Mouse (Mus musculus) forebrain, postnatal 0 days (tissue): Measurements from ENCODE around the gene Arntl2. TPM values are rescaled to one million over a fixed set of nuclear protein-coding genes. Genes with fewer than 3 reads are reported as not detected.
"Not testable (repeated sequence)": the region's sequence is repeated elsewhere in the genome, so short reads cannot be mapped to it uniquely, and the experiment has no call there.

ENCODE experiments used
- ATAC-seq: fragments of 200-750 bp; cut with Nextera tagmentation; 2 replicates; pipeline ENCODE4 v1.8.0; 2017; ENCODE audit warnings: mild to moderate bottlenecking, moderate library complexity
- DNase-seq: peaks from one replicate; pipeline ENCODE4 v3.0.0-alpha.2; 2015
- H3K27ac ChIP-seq: fragments of 300-500 bp; sonication (generic); 2 replicates; pipeline ENCODE4 v1.5.1; 2014; ENCODE audit warnings: low read depth, mild to moderate bottlenecking, antibody characterized with exemption, low read length, moderate library complexity, mixed read lengths
- H3K27me3 ChIP-seq: fragments of 300-500 bp; sonication (generic); 2 replicates; pipeline ENCODE4 v1.6.1; 2014; ENCODE audit warnings: mild to moderate bottlenecking, low read length, mixed read lengths; ENCODE audit not compliant: insufficient read depth
- H3K36me3 ChIP-seq: fragments of 300-500 bp; sonication (generic); 2 replicates; pipeline ENCODE4 v1.6.1; 2014; ENCODE audit warnings: mild to moderate bottlenecking, moderate library complexity; ENCODE audit not compliant: insufficient read depth
- H3K4me1 ChIP-seq: fragments of 300-500 bp; sonication (generic); 2 replicates; pipeline ENCODE4 v1.6.1; 2014; ENCODE audit warnings: antibody characterized with exemption; ENCODE audit not compliant: insufficient read depth
- H3K4me2 ChIP-seq: fragments of 300-500 bp; sonication (generic); 2 replicates; pipeline ENCODE4 v1.6.1; 2014; ENCODE audit warnings: low read depth, mild to moderate bottlenecking, moderate library complexity
- H3K4me3 ChIP-seq: fragments of 300-500 bp; sonication (generic); 2 replicates; pipeline ENCODE4 v1.5.1; 2014; ENCODE audit warnings: low read depth, low read length, mixed read lengths
- H3K9ac ChIP-seq: fragments of 300-500 bp; sonication (generic); 2 replicates; pipeline ENCODE4 v1.6.1; 2014; ENCODE audit warnings: mild to moderate bottlenecking
- H3K9me3 ChIP-seq: fragments of 300-500 bp; sonication (generic); 2 replicates; pipeline ENCODE4 v1.6.1; 2016; ENCODE audit warnings: low read length
- CTCF ChIP-seq: sonication (generic); IDR thresholded peaks from 2 replicates; pipeline ENCODE4 v1.5.1; 2016; ENCODE audit warnings: antibody characterized with exemption, control low read depth, low read depth
- WGBS: fragments of 180-500 bp; shearing (Covaris S2); extraction: QIAGEN DNeasy Blood & Tissue Kit; methylation state at CpG from one replicate; pipeline ENCODE4 v1.1.7; 2014; 5-methylcytosine and 5-hydroxymethylcytosine counted together
- polyA plus RNA-seq: library from polyadenylated mRNA; unstranded; fragments of >200 nt; fragmentation: Nextera tagmentation; extraction: Ambion mirVana; gene quantifications from 2 replicates; pipeline ENCODE4 v1.2.1, GENCODE M21; 2015
- total RNA-seq: library from RNA; depleted of rRNA; stranded (reverse); fragments of >200 nt; gene quantifications from 2 replicates; pipeline ENCODE4 v1.2.3, GENCODE M21; 2014

The Arntl2 gene
- total and polyA plus RNA-seq, 2 experiments from 2014 or later = 2.7 to 4.5 TPM

DNA sequence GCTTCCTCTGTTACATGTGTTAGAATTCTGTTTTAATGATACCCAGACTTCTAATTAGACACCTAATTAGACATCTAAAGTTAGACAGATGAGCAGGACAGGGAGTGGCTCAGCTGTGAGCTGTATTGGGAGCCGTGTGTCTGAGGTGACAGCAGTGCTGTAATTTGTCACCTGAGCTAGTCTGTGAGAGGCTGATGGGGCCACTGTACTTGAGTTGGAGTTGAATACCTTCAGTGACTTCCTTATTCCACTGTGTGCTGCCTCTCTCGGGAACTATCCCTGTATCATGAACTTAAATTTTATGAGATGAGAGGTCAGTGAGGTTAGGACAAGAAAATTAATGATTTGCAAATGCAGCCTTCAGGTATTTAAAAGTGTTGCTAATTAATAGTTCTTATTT, 31.3 kb upstream of the Arntl2 start:
- H3K9me3 ChIP-seq = no peaks in the 10 kb centered on the region
- no peaks in the 10 kb centered on the region for H3K4me1 ChIP-seq
- H3K36me3 ChIP-seq = peaks cover 12% of the 10 kb centered on the region
- ATAC-seq = no peak
- no peak overlapping the region for H3K4me2 ChIP-seq
- H3K27me3 ChIP-seq = no peaks in the 10 kb centered on the region
- H3K9ac ChIP-seq = no peak overlapping the region
- no peak for DNase-seq
- no peak for TF ChIP-seq CTCF
- no peak overlapping the region for H3K4me3 ChIP-seq
- H3K27ac ChIP-seq = no peak overlapping the region
- 46% methylated on average over 2 of the region's 2 CpGs for WGBS

DNA sequence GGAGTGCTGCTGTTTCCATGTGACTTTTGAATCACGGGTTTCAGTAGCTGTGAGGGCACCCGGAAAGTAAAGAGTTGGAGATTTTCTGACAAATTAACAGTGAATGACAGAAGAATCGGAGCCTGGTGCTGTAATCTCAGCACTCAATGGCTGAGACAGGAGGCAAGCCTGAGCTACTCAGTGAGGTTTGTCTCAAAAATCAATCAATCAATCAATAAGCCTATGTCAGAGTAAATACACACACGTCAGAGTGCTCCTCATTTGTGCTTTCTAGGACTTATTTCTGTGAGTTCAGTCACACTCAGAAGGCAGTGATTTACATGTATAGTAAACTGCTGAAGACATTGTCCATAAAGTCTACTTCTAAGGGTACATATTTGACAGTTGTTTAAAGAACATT, 30.6 kb upstream of the Arntl2 start:
- no peak overlapping the region for H3K27ac ChIP-seq
- H3K4me2 ChIP-seq = no peak overlapping the region
- TF ChIP-seq CTCF = no peak
- 80% methylated on average over 4 of the region's 4 CpGs for WGBS
- DNase-seq (no peak), ATAC-seq (no peak)
- H3K27me3 ChIP-seq = no peaks in the 10 kb centered on the region
- no peak overlapping the region for H3K9ac ChIP-seq
- H3K4me3 ChIP-seq = no peak overlapping the region
- no peaks in the 10 kb centered on the region for H3K9me3 ChIP-seq
- H3K4me1 ChIP-seq = no peaks in the 10 kb centered on the region
- H3K36me3 ChIP-seq = peaks cover 17% of the 10 kb centered on the region

DNA sequence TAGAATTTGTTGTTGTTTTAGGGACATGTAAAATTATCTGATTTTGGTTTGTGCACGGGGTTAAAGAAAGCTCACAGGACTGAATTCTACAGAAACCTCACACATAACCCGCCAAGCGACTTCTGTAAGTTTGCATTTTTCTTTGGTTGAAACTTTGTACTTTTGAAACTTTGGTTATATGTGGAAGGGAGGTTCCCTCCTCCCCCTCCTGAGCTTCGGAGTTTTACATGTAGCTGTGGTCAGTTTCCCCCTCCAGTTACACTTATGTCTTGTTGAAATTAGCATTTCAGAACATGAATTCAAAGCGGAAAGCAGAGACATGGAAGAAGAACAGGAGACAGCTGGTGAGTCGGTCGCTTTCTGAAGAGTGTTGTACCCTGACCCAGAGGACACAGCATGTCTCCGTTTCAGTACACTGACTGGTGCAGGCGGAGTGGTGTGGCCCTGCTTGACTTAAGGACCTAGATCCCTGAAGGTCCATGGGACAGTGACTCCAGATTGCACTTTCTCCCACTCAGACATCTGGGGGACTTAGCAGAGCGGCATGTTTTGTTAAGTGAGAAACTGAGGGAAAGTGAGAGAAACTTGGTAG, 26.9 kb upstream of the Arntl2 start:
- DNase-seq = no peak
- TF ChIP-seq CTCF = no peak
- Histone ChIP-seq H3K27me3 (no peaks in the 10 kb centered on the region), H3K36me3 (peaks cover 32% of the 10 kb centered on the region), H3K4me2 (no peak overlapping the region), H3K9ac (no peak overlapping the region), H3K4me1 (no peaks in the 10 kb centered on the region), H3K4me3 (no peak overlapping the region), H3K9me3 (no peaks in the 10 kb centered on the region), H3K27ac (no peak overlapping the region)
- 92% methylated on average over 10 of the region's 10 CpGs for WGBS
- no peak for ATAC-seq

DNA sequence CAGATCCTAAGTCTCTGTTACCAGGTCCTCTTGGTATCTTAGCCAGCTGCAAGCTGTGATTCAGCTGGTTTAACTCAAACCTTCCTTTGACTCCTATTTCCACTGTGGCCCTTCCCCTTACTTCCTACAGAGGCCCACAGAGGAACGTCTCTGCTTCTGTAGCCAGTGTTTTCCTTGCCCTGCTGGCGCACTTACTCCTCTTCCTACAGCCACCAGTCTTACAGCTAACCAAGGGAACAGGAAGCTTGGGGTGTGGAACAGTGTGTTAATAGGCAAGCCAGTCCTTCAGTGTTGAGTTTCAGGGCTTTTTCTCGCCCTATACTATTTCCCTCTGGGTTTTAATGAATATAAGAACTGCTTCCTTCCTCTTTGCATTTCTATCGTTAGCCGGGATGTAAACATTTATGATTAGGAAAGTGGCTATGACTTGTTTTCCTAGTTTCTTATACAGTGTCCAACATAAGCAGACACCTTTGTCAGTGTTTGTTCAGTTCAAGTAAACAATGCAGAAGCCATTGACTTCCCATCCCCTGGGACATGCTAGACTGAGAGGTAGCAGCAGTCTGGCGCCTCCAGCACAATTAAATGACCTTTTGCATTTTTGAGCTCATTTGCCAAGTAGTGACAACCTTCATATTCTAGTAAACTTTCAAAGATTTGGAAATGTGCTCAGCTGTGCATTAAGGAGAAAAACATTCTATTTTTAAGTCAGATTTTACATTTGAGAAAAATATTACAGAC, 25.7 kb upstream of the Arntl2 start:
- Histone ChIP-seq H3K27me3 (no peaks in the 10 kb centered on the region), H3K36me3 (peaks cover 38% of the 10 kb centered on the region), H3K4me2 (no peak overlapping the region), H3K27ac (no peak overlapping the region), H3K4me3 (no peak overlapping the region), H3K4me1 (no peaks in the 10 kb centered on the region), H3K9me3 (no peaks in the 10 kb centered on the region), H3K9ac (no peak overlapping the region)
- DNase-seq (no peak), ATAC-seq (no peak)
- TF ChIP-seq CTCF = no peak
- 78% methylated on average over 6 of the region's 6 CpGs for WGBS

DNA sequence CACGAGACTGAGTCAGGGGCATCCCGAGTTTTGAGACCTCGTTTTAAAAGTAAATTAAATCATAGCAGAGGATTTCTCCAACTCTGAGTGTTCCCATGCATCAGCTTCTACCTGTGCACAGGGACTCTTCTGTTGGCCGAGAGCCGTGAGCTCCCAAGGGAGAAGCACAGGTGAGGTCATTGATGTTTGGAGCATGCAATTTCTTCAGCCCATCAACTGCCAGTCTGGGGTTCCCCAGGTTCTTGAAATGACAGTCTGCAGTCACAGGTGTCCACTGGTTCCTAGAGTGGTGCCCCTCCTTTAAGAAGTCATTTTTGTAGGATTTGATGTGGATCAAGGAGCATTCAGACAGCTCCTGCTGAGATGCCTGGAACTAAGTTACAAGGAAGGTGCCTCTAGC, 25.0 kb upstream of the Arntl2 start:
- H3K27me3 ChIP-seq = no peaks in the 10 kb centered on the region
- H3K36me3 ChIP-seq = peaks cover 40% of the 10 kb centered on the region
- TF ChIP-seq CTCF = no peak
- no peak overlapping the region for H3K9ac ChIP-seq
- no peaks in the 10 kb centered on the region for H3K4me1 ChIP-seq
- no peak overlapping the region for H3K4me3 ChIP-seq
- no peaks in the 10 kb centered on the region for H3K9me3 ChIP-seq
- H3K4me2 ChIP-seq = no peak overlapping the region
- no peak overlapping the region for H3K27ac ChIP-seq
- DNase-seq = no peak
- WGBS = 92% methylated on average over 5 of the region's 5 CpGs
- no peak for ATAC-seq

DNA sequence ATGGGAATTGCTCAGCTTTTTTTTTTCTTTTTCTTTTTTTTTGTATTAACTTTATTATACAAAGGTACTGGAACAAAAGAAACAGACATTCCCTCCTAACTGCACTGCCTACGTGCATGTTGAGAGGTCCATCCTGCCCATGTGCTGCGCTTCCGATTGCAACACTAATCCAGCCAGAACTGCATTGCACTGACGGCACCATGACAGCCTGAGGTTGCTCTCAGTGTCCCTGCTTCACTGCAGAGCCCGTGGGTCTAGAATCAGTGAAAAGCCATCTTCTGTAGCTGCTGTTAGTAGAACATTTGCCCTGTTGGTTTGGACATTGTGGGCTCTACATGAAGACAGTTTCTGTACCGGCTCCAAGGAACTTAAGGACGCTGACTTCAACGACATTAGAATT, 20.0 kb upstream of the Arntl2 start:
- DNase-seq, H3K4me2 ChIP-seq, ATAC-seq, H3K9ac ChIP-seq, H3K4me1 ChIP-seq, H3K27ac ChIP-seq, H3K9me3 ChIP-seq, H3K27me3 ChIP-seq, H3K4me3 ChIP-seq: not testable (repeated sequence)
- 69% methylated on average over 8 of the region's 8 CpGs for WGBS
- peaks cover 28% of the 10 kb centered on the region for H3K36me3 ChIP-seq

DNA sequence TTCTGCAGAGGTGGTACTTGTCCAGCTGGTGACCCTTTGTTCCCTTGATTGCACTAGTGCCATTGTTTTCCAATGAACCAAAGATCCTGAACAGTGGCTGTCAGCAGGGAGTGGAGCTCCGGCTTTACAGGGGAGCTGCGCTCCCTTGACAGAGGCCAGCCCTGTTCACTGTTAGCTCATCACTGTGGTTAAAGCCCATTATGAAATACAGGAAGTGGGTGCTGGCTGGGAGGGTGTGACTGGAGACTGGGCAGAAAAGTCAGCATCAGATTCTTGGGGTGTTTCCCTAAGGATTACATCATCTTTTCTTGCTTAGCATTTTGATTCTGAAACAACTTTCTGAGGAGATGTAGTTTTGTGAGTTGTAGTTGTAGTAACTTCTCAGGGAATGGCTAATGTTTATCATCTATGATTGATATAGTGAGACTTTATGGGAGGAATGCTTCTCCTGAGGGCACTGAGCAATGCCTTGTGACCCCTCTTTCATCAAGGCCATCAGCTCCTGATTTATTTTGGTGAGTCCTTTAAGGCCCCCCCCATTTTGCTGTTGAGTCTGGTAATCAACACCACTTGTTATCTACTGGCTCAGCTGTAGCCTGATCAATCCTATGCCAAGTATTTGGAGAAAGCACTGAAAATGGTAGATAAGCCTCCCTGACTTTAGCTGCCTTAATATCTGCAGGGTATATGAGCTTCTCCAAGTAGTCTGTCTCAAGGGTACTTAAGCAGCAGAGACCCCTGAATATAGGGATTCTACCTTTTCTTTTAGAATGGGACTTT, 19.1 kb upstream of the Arntl2 start:
- ATAC-seq = no peak
- Histone ChIP-seq H3K4me1 (no peaks in the 10 kb centered on the region), H3K4me3 (no peak overlapping the region), H3K27ac (no peak overlapping the region), H3K4me2 (no peak overlapping the region), H3K9ac (no peak overlapping the region), H3K36me3 (peaks cover 28% of the 10 kb centered on the region), H3K27me3 (no peaks in the 10 kb centered on the region), H3K9me3 (no peaks in the 10 kb centered on the region)
- 20% methylated on average over 2 of the region's 2 CpGs for WGBS
- DNase-seq = no peak
- TF ChIP-seq CTCF = no peak
